11 mouse cellular contexts compared by ENCODE assay signal in the genomic region with DNA sequence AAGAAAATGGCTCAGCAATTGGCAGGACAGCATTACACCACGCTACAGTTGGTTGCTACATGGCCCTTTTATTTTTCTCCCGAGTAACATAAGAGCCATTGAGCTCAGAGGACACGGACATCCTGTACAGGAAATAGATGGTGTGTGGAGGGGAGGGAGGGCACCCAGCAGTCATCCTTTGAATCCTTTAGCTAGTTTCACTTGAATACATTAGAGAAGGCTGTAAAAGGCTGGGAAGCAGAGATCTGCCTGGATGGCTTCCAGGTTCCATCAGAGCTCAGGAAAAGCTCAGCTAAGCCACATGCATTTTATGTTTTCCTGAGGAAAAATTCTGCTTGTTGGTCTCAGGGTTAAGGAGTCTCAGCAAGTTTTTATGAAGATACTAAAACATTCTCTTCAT.
DNase-seq lines count a peak whose midpoint lies in the region; ATAC-seq and TF ChIP-seq lines count a peak whose summit lies in the region.
"Had no signal": no experiment of that assay in that cellular context is flagged by ENCODE, and none has a peak within 500 bp of the region (broad histone marks: within the 10 kb centered on the region; RNA-seq: fewer than 3 reads in every experiment).

No protein-coding gene starts in this region.

- WGBS in heart, embryonic 11.5 days (ENCODE audit: insufficient replicate concordance) = 53% methylated on average over 3 of the region's 3 CpGs
- 30% methylated on average over 3 of the region's 3 CpGs for WGBS in kidney, adult 2 months
- WGBS in neural tube, embryonic 13.5 days = 16% methylated on average over 3 of the region's 3 CpGs

- peaks cover 3% of the 10 kb centered on the region; the same call in 1 of the 2 replicates for H3K4me1 ChIP-seq in heart, embryonic 11.5 days (ENCODE audit: control insufficient read depth, insufficient read depth, low read length)
- peaks cover 3% of the 10 kb centered on the region; the same call in 1 of the 2 replicates for H3K4me1 ChIP-seq in kidney, adult 2 months (ENCODE audit: control insufficient read depth, insufficient read depth, low read length)
- peaks cover 17% of the 10 kb centered on the region; the same call in 1 of the 2 replicates for H3K4me1 ChIP-seq in neural tube, embryonic 13.5 days (replicated peaks)

- no peaks in the 10 kb centered on the region for H3K36me3 ChIP-seq in heart, embryonic 11.5 days (ENCODE audit: control insufficient read depth, insufficient read depth, low read length)
- H3K36me3 ChIP-seq in kidney, adult 2 months (ENCODE audit: control insufficient read depth, insufficient read depth, low read length) = no peaks in the 10 kb centered on the region
- no peaks in the 10 kb centered on the region for H3K36me3 ChIP-seq in neural tube, embryonic 13.5 days
- H3K36me3 ChIP-seq: embryonic facial prominence, embryonic 15.5 days; G1E had no signal

- H3K27ac ChIP-seq in heart, embryonic 11.5 days (ENCODE audit: low read depth, low read length) = no peak overlapping the region
- peak overlapping the region; percentile 68; the same call in 1 of the 2 replicates for H3K27ac ChIP-seq in kidney, adult 2 months (ENCODE audit: insufficient read depth, low read depth, low read length)
- H3K27ac ChIP-seq in neural tube, embryonic 13.5 days (replicated peaks) = peak overlapping the region; percentile 43; the same call in 1 of the 2 replicates
- no peak overlapping the region for H3K27ac ChIP-seq in left cerebral cortex, adult 2 months
- H3K27ac ChIP-seq: embryonic facial prominence, embryonic 15.5 days; liver, embryonic 14.5 days had no signal

- peak; percentile 7 for DNase-seq in heart, adult 8-10 months (ENCODE audit: low spot score)
- DNase-seq in CD4-positive helper T cell, adult 2 months (ENCODE audit: low read depth, low spot score) = peak; percentile 48
- peak; percentile 5 for DNase-seq in cerebellum, adult 11 months
- DNase-seq in kidney, adult 2 months = peak; percentile 78
- DNase-seq in urinary bladder, postnatal 36 days (ENCODE audit: low spot score in 2 of 2) = no peak
- no peak for DNase-seq in left cerebral cortex, adult 2 months (ENCODE audit: extremely low spot score in 1 of 2, low spot score in 2 of 2)

- no peaks in the 10 kb centered on the region for H3K27me3 ChIP-seq in heart, embryonic 11.5 days (ENCODE audit: control insufficient read depth, insufficient read depth, low read length)
- no peaks in the 10 kb centered on the region; the same call in 1 of the 2 replicates for H3K27me3 ChIP-seq in kidney, adult 2 months (replicated peaks; ENCODE audit: control insufficient read depth, insufficient read depth, low read length)
- no peaks in the 10 kb centered on the region for H3K27me3 ChIP-seq in neural tube, embryonic 13.5 days
- H3K27me3 ChIP-seq: embryonic facial prominence, embryonic 15.5 days had no signal

- H3K9me3 ChIP-seq in heart, embryonic 11.5 days (replicated peaks; ENCODE audit: control insufficient read depth, low read length) = no peaks in the 10 kb centered on the region
- H3K9me3 ChIP-seq in neural tube, embryonic 13.5 days = no peaks in the 10 kb centered on the region
- H3K9me3 ChIP-seq: embryonic facial prominence, embryonic 15.5 days; G1E had no signal

- no peak overlapping the region for H3K4me3 ChIP-seq in heart, embryonic 11.5 days (ENCODE audit: low read depth, low read length)
- H3K4me3 ChIP-seq in kidney, adult 2 months (ENCODE audit: insufficient read depth, low read depth, low read length) = no peak overlapping the region
- no peak overlapping the region for H3K4me3 ChIP-seq in neural tube, embryonic 13.5 days
- no peak overlapping the region for H3K4me3 ChIP-seq in left cerebral cortex, adult 2 months
- H3K4me3 ChIP-seq: embryonic facial prominence, embryonic 15.5 days had no signal

- no peak overlapping the region for H3K4me2 ChIP-seq in heart, embryonic 11.5 days
- H3K4me2 ChIP-seq in neural tube, embryonic 13.5 days = no peak overlapping the region
- H3K4me2 ChIP-seq: embryonic facial prominence, embryonic 15.5 days had no signal

- intact Hi-C loops in left cerebral cortex, adult 2 months (cut with DNase I) = loop anchor here (5.0 kb wide), 2 partner anchors 550 to 675 kb away; no protein-coding TSS in a partner anchor

- ATAC-seq in heart, embryonic 11.5 days (replicated peaks; ENCODE audit: insufficient number of reproducible peaks, low FRiP score, low TSS enrichment) = no peak
- peak; percentile 89 for ATAC-seq in neural tube, embryonic 13.5 days (ENCODE audit: low read depth)

- no peak for TF ChIP-seq CTCF in kidney, adult 2 months (conservative IDR thresholded peaks at IDR 0.05; ENCODE audit: insufficient read depth, insufficient read length, low read depth, low read length)
- TF ChIP-seq CTCF in left cerebral cortex, adult 2 months (IDR thresholded peaks at IDR 0.05) = no peak

- H3K9ac ChIP-seq in heart, embryonic 11.5 days (ENCODE audit: low read depth, low read length) = no peak overlapping the region
- no peak overlapping the region for H3K9ac ChIP-seq in neural tube, embryonic 13.5 days
- H3K9ac ChIP-seq: embryonic facial prominence, embryonic 15.5 days; liver, embryonic 14.5 days had no signal

- no peak for TF ChIP-seq POLR2A in kidney, adult 2 months (IDR thresholded peaks at IDR 0.05; ENCODE audit: low read depth, low read length)

Comparison
In these comparisons a context has a peak if more than half of its experiments do, and no peak if none do; other contexts are left out.
1. DNase-seq: peak in heart, adult 8-10 months (single experiment), CD4-positive helper T cell, adult 2 months (single experiment), cerebellum, adult 11 months (single experiment) and kidney, adult 2 months (single experiment); none in urinary bladder, postnatal 36 days (0 of 2) and left cerebral cortex, adult 2 months (0 of 2).
2. H3K27ac ChIP-seq: peak in kidney, adult 2 months (single experiment) and neural tube, embryonic 13.5 days (single experiment); none in heart, embryonic 11.5 days (single experiment) and left cerebral cortex, adult 2 months (single experiment).